Mouse (Mus musculus): Measurements from ENCODE around the gene Slc25a33. TPM values are rescaled to one million over a fixed set of nuclear protein-coding genes. Genes with fewer than 3 reads are reported as not detected.

The Slc25a33 gene
- polyA plus RNA-seq, 1 experiment from 2014 or later, result 10.3 TPM

DNA sequence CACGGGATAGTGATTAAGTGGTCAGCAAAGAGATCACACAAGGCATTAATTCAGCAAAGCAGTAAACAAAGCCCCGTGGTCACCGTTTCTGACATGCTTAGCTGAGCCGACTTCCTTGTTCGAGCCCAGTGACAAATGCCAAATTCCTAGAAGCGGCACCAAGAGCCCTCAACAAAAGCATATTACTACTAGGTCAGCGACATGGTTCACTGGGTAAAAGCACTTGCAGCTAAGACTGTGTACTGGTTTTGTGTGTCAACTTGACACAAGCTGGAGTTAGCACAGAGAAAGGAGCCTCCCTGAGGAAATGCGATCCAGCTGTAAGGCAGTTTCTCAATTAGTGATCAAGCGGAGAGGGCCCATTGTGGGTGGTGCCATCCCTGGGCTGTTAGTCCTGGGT is 28.2 kb upstream of the Slc25a33 start:
- Histone ChIP-seq H3K36me3 (no peaks in the 10 kb centered on the region), H3K27me3 (replicated peaks) (no peaks in the 10 kb centered on the region), H3K4me3 (replicated peaks) (no peak overlapping the region), H3K9me3 (no peaks in the 10 kb centered on the region), H3K27ac (no peak overlapping the region), H3K4me2 (replicated peaks) (no peak overlapping the region), H3K9ac (no peak overlapping the region), H3K4me1 (replicated peaks) (peaks cover 13% of the 10 kb centered on the region)
- 65% methylated on average over 9 of the region's 9 CpGs for WGBS
- ATAC-seq, result no peak

DNA sequence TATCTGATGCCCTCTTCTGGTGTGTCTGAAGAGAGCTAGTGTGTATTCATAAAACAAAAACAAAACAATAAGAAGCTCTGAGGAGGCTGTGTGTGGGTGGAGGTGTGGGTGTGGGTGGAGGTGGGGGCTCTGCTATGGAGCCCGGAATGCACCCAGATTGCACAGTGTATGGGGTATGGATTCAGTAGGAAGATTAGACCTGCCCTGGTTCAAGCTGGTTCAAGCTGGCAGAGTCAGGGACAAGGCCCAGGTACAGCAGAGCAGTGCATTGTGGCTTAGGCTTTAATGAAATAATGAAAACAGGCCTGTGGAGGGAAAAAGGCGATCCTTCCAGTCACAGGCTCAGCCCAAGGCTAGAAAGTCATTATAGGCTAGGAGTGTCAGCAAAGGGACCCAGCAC is 26.5 kb upstream of the Slc25a33 start:
- WGBS, result 80% methylated on average over 2 of the region's 2 CpGs
- no peak overlapping the region for H3K4me2 ChIP-seq (replicated peaks)
- H3K36me3 ChIP-seq, result no peaks in the 10 kb centered on the region
- H3K4me3 ChIP-seq (replicated peaks), result no peak overlapping the region
- H3K27ac ChIP-seq, result no peak overlapping the region
- ATAC-seq, result no peak
- no peaks in the 10 kb centered on the region for H3K9me3 ChIP-seq
- peaks cover 22% of the 10 kb centered on the region for H3K4me1 ChIP-seq (replicated peaks)
- H3K27me3 ChIP-seq (replicated peaks), result no peaks in the 10 kb centered on the region
- H3K9ac ChIP-seq, result no peak overlapping the region

DNA sequence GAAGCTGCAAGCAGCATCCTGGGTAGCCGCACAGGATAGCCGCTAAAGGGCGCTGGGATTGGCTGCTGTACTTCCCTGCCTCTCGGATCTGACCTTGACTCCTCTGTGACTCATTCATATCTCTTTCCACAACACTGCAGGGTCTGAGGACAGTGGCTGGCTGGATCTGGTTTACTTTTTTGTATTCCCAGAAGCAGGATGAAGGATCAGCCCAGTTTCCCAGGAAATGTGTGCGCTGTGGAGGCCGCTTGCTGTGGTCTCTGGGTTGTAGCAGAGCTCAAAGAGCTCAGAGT is 26.0 kb upstream of the Slc25a33 start:
- no peak for ATAC-seq
- H3K9me3 ChIP-seq, result no peaks in the 10 kb centered on the region
- WGBS, result 74% methylated on average over 6 of the region's 6 CpGs
- peaks cover 22% of the 10 kb centered on the region for H3K4me1 ChIP-seq (replicated peaks)
- H3K27me3 ChIP-seq (replicated peaks), result no peaks in the 10 kb centered on the region
- H3K27ac ChIP-seq, result no peak overlapping the region
- H3K9ac ChIP-seq, result no peak overlapping the region
- H3K36me3 ChIP-seq, result no peaks in the 10 kb centered on the region
- no peak overlapping the region for H3K4me3 ChIP-seq (replicated peaks)
- H3K4me2 ChIP-seq (replicated peaks), result no peak overlapping the region

DNA sequence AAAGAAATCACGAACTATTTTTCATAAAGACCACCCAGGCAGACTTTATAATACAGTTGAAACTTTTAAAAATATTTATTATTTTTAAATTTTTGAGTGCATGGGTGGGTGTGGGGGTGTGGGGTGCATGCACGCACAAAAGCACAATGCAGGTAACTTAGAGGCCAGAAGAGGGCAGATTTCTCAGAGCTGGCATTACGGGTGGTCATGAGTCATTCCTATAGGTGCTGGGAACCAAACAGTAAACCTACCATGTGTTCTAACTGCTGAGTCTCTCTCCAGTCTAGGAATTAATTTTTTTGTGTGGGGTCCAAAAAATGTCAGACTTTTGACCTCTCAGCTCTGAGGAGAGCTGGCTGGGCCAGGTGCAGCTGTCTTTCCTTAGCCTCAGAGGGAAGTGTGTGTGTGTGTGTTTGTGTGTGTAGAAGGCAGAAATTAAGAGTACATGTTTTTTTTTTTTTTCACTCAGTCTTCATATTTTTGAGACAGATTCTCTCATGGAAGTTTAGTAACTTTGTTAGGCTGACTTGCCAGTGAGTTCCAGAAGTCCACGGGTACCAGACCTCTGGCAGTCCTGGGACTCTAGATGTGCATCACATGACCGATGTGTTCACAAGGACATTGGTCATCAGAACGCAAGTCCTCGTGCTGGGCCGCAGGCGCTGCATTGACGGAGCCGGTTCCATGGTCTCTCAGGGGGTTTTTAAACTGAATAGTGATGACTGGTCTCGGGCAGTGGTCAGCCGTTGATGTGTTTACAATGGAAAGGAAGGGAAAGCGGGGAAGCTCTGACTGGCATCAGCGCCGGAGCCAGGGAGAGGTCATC is 25.5 kb upstream of the Slc25a33 start:
- H3K4me3 ChIP-seq (replicated peaks), result no peak overlapping the region
- no peaks in the 10 kb centered on the region for H3K27me3 ChIP-seq (replicated peaks)
- 79% methylated on average over 16 of the region's 16 CpGs for WGBS
- peaks cover 22% of the 10 kb centered on the region for H3K4me1 ChIP-seq (replicated peaks)
- H3K4me2 ChIP-seq (replicated peaks), result no peak overlapping the region
- no peak overlapping the region for H3K27ac ChIP-seq
- no peak overlapping the region for H3K9ac ChIP-seq
- H3K36me3 ChIP-seq, result no peaks in the 10 kb centered on the region
- H3K9me3 ChIP-seq, result no peaks in the 10 kb centered on the region
- no peak for ATAC-seq

DNA sequence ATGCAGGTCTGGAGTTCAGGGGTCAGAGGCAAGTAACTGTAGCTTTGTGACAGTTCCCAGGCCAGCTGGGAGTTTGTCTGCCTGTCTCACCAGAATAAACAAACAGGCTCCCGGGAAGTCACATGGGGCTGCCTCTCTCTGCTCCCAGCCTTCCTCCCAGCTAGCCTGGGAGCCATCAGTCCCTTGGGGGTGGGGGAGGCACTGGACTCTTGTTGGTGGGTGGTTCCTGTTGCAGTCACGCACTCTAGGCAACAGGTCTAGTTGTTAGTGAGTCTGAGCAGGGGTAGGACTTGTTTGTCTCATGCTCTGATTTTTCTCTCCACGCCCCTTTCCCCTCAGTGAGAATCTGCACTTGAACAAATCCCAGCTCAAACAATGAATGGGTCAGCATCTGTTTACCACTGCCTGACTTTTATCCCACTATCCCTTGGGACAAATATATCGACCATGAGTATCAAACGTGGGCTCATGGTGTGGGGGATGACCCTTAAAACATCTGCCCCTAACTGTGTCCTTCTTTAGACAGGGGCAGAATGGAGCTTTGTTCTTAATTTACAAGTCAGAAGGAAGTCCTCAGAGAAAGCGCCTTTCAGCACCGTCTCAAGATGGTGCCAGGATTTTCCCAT is 24.7 kb upstream of the Slc25a33 start:
- H3K27ac ChIP-seq, result no peak overlapping the region
- no peaks in the 10 kb centered on the region for H3K36me3 ChIP-seq
- WGBS, result 23% methylated on average over 7 of the region's 7 CpGs
- no peaks in the 10 kb centered on the region for H3K27me3 ChIP-seq (replicated peaks)
- H3K4me1 ChIP-seq (replicated peaks), result peaks cover 22% of the 10 kb centered on the region
- H3K4me2 ChIP-seq (replicated peaks), result no peak overlapping the region
- H3K4me3 ChIP-seq (replicated peaks), result no peak overlapping the region
- no peaks in the 10 kb centered on the region for H3K9me3 ChIP-seq
- ATAC-seq, result peak; percentile 13; the same call in 1 of the 2 replicates
- no peak overlapping the region for H3K9ac ChIP-seq

DNA sequence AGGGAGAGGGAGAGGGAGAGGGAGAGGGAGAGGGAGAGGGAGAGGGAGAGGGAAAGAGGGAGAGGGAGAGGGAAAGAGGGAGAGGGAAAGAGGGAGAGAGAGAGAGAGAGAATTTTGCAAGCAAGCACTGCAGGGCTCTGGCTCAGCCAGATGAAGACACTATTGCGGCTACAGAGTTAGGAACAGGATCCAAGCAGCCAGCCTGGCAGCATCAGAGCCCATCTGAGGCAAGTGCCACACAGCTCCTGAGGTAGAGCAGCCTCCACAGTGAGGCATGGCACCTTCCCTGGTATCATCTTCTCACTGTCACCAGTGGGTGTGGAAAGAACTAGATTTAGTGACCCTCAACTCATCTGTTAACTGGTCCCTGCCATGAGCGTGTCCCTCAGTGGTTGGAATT is 24.0 kb upstream of the Slc25a33 start:
- H3K4me3 ChIP-seq (replicated peaks), result no peak overlapping the region
- ATAC-seq, result no peak
- no peaks in the 10 kb centered on the region for H3K36me3 ChIP-seq
- no peaks in the 10 kb centered on the region for H3K27me3 ChIP-seq (replicated peaks)
- H3K4me1 ChIP-seq (replicated peaks), result peaks cover 22% of the 10 kb centered on the region
- H3K9me3 ChIP-seq, result no peaks in the 10 kb centered on the region
- no peak overlapping the region for H3K27ac ChIP-seq
- 52% methylated on average over 2 of the region's 2 CpGs for WGBS
- no peak overlapping the region for H3K9ac ChIP-seq
- H3K4me2 ChIP-seq (replicated peaks), result no peak overlapping the region

DNA sequence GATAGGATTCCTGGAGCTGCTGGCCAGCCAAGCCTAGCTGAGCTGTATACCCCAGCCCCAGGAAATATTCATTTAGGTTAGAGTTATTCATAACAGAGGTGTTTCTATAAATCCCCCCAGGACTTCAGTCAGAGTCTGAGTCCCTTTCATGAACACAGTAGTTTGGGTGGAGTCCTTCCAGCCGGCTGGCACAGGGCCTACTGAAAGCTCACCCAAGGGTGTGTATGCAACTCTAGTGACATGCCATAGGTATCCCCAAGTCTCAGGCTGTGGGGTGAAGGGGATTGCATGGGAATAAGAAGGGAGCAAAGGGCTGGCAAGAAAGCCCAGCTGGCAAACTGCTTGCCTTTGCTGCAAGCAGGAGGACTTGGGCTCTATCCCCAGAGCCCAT is 23.1 kb upstream of the Slc25a33 start:
- Histone ChIP-seq H3K9ac (no peak overlapping the region), H3K4me3 (replicated peaks) (no peak overlapping the region), H3K4me2 (replicated peaks) (no peak overlapping the region), H3K36me3 (no peaks in the 10 kb centered on the region), H3K4me1 (replicated peaks) (peaks cover 26% of the 10 kb centered on the region), H3K27me3 (replicated peaks) (no peaks in the 10 kb centered on the region), H3K27ac (no peak overlapping the region), H3K9me3 (no peaks in the 10 kb centered on the region)
- WGBS, result 63% methylated on average over 1 of the region's 1 CpGs
- no peak for ATAC-seq

DNA sequence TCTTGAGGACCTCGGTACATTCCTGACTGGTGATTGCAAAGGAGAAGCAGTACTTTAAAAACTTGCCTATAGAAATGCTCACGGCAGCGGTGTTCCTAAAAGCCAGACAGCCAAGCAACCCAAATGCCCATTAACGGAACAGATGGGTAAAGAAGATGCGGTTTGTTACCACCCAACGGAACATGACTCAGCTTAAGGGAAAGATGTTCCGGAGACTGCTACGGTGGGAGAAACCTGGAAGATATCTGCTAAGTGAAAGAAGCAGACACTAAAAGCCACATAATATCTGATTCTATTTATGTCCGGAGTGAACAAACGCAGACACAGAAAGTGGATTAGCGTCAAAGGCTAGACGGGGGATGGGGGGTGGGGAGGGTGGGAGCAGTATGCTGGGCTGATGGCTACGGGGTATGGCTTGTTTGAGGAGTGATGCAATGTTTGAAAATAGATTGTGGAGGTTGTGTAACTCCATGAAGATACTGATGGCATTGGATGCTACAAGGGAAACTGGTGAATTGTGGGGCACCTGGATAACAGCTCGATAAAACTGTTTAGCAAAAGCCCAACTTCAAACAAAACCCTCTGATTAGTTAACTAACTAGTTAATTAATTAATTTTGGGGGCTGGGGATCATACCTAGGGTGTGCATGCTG is 22.6 kb upstream of the Slc25a33 start:
- no peak overlapping the region for H3K27ac ChIP-seq
- WGBS, result 42% methylated on average over 14 of the region's 14 CpGs
- H3K27me3 ChIP-seq (replicated peaks), result no peaks in the 10 kb centered on the region
- no peaks in the 10 kb centered on the region for H3K36me3 ChIP-seq
- H3K9ac ChIP-seq, result no peak overlapping the region
- H3K9me3 ChIP-seq, result no peaks in the 10 kb centered on the region
- H3K4me1 ChIP-seq (replicated peaks), result peaks cover 28% of the 10 kb centered on the region
- no peak for ATAC-seq
- H3K4me2 ChIP-seq (replicated peaks), result no peak overlapping the region
- H3K4me3 ChIP-seq (replicated peaks), result no peak overlapping the region

DNA sequence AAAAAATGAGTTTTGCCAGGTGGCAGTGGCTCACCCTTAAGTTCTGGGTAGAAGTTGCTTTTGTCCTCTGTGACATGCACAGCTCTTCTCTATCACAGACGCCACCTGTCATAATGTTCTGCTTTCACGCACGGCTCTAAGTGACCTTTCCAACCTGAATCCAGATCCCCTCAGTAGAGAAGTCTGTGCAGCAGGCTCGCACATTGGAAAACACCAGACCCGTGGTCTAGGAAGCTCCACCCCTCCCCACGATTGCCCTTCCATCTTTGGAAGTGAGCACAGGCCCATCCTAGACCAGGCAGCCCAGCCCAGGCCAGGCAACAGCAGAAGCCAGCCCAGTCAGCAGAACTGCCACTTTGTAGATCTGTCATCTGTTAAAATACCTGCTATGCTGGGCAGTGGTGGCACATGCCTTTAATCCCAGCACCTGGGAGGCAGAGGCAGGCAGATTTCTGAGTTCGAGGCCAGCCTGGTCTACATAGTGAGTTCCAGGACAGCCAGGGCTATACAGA is 20.9 kb upstream of the Slc25a33 start:
- Histone ChIP-seq H3K4me3 (replicated peaks) (no peak overlapping the region), H3K4me1 (replicated peaks) (peaks cover 30% of the 10 kb centered on the region), H3K27ac (no peak overlapping the region), H3K36me3 (no peaks in the 10 kb centered on the region), H3K27me3 (replicated peaks) (no peaks in the 10 kb centered on the region), H3K4me2 (replicated peaks) (no peak overlapping the region), H3K9ac (no peak overlapping the region), H3K9me3 (no peaks in the 10 kb centered on the region)
- no peak for ATAC-seq
- 80% methylated on average over 7 of the region's 7 CpGs for WGBS

DNA sequence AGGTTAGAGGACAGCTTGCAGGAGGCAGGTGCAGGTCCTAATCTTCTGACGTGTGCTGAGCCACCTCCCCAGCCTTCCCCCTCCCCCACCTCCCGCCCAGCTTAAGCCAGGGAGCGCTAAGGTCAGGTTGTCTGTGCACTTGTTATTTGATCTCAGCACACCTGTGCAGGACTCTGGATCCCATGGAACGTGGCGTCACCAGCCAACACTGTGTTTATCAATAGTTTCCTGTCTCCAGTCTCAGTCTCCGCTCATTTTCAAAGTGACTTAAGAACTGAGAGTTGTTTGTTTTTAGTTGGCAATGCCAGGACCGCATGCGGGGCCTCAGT is 19.9 kb upstream of the Slc25a33 start:
- Histone ChIP-seq H3K9me3 (no peaks in the 10 kb centered on the region), H3K27ac (no peak overlapping the region), H3K9ac (no peak overlapping the region), H3K4me3 (replicated peaks) (no peak overlapping the region), H3K4me1 (replicated peaks) (peaks cover 32% of the 10 kb centered on the region), H3K4me2 (replicated peaks) (no peak overlapping the region), H3K36me3 (no peaks in the 10 kb centered on the region), H3K27me3 (replicated peaks) (no peaks in the 10 kb centered on the region)
- 23% methylated on average over 8 of the region's 8 CpGs for WGBS
- ATAC-seq, result peak; percentile 73

DNA sequence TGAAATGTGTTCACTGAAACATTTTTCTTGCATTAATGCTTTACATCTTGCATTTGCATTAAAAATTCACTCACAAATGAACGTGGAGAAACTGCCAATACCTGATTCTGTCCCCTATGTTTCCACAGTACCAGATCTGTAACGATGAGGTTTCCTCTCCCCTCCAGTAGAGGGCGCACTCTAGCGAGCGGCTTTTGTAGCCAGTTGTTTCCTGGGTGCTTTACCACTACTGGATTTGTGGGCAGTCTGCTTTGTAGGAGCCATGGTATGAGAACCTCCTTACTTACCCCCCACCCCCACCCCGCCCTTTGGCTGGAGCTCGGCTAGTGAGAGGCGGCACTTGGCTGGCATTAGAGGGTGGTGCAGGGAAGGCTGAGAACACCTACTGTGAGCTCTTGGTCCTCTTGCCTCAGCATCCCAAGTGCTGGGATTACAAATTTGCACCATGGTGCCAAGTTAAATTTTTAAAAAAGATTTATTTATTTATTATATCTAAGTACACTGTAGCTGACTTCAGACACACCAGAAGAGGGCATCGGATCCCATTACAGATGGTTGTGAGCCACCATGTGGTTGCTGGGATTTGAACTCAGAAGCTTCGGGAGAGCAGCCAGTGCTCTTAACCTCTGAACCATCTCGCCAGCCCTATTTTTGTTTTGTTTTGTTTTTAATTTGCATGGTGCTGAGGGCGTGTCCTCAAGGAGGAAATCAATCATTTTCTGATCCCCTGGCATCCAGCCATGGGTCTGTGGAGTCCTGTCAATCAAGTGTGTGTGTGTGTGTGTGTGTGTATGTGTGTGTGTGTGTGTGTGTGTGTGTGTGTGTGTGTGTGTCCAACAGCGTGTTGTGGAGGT is 19.3 kb upstream of the Slc25a33 start:
- no peak overlapping the region for H3K9ac ChIP-seq
- H3K9me3 ChIP-seq, result no peaks in the 10 kb centered on the region
- no peak overlapping the region for H3K4me2 ChIP-seq (replicated peaks)
- no peaks in the 10 kb centered on the region for H3K27me3 ChIP-seq (replicated peaks)
- ATAC-seq, result peak; percentile 34
- WGBS, result 47% methylated on average over 13 of the region's 13 CpGs
- no peak overlapping the region for H3K4me3 ChIP-seq (replicated peaks)
- H3K4me1 ChIP-seq (replicated peaks), result peaks cover 26% of the 10 kb centered on the region
- no peaks in the 10 kb centered on the region for H3K36me3 ChIP-seq
- no peak overlapping the region for H3K27ac ChIP-seq

DNA sequence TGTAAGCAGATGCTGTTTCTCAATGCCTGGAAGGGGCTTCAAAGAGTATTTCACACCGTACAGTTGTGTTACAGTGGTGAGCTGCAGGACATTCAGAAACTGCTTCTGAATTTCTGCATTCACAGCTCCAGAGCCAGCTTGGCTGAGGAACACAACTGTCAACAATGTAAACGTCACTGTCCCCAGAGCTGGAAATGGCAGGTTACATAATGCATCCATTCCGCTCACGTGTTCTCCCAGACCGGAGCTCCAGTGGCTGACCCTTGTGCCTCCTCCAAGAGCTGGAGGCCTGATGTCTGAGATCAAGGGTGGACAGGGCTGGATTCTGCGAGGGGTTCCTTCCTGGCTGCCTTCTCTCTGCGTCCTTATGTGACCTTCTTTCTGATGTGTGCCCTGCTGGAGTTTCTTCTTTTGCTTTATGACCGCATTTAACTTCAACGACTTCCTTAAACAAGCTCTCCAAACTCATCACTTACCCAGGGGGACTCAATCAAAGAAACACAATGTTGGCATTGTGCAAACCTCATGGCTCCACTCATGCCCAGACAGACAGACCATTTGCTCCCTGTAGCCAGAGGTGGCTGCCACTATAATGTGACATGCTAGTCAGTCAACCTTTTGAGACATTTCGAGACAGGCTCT is 18.2 kb upstream of the Slc25a33 start:
- no peak overlapping the region for H3K4me3 ChIP-seq (replicated peaks)
- H3K9me3 ChIP-seq, result no peaks in the 10 kb centered on the region
- H3K27me3 ChIP-seq (replicated peaks), result no peaks in the 10 kb centered on the region
- WGBS, result 38% methylated on average over 10 of the region's 10 CpGs
- no peaks in the 10 kb centered on the region for H3K36me3 ChIP-seq
- no peak overlapping the region for H3K9ac ChIP-seq
- H3K27ac ChIP-seq, result no peak overlapping the region
- no peak overlapping the region for H3K4me2 ChIP-seq (replicated peaks)
- no peak for ATAC-seq
- peaks cover 23% of the 10 kb centered on the region; the same call in 1 of the 2 replicates for H3K4me1 ChIP-seq (replicated peaks)

Data from intestine, embryonic 15.5 days (tissue).